Mouse (Mus musculus): ENCODE results near the gene Pde6g.
"Not testable (repeated sequence)": the region's sequence is repeated elsewhere in the genome, so short reads cannot be mapped to it uniquely, and the experiment has no call there.

Gene Pde6g

DNA sequence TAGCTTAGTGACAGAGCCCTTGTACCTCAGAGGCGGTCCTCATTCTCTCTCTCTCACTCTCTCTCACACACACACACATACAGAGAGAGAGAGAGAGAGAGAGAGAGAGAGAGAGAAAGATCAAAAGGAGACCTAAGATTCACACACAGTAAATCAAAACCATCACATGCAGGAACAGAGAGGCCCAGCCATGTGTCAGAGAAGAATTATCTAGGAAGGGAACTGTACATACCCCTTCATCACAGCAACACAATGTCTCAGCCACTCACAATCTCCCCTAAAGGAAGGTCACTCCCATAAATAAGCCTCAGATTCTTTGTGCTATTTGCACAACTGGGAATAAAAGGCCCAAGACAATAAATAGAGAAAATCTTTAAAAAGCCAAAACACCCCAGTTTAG lies 34.7 kb downstream of the Pde6g start:
- no peak for DNase-seq

DNA sequence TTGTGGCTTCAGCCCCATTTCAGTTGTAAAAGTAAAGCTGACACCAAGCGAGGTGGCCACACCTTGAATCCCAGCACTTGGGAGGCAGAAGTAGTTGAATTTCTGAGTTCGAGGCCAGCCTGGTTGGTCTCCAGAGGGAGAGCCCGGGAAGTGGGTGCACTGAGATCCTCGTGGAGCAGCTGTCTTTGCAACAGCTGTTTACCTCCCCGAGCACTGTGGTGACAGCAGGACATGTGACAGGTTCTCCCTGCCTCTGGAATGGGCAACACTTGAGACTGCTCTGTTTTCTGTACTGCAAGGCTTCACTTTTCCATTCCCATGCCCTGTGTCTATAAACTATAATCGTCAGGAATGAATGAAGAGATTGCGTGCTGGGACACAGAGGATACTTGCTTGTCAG lies 35.4 kb downstream of the Pde6g start:
- no peak for DNase-seq

DNA sequence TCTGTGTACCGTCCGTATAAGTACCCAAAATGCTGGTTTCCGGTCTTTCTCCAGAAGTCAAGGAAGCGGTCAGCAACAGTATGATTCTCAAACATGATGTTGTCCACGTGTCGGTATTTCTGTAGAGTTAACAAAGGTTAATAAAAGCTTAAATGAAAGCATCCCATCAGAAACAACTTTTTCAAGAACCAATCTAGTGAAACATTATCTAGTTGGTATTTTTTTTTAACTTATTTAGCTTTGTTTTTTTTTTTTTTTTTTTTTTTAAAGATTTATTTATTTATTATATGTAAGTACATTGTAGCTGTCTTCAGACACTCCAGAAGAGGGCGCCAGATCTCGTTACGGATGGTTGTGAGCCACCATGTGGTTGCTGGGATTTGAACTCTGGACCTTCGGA lies 39.7 kb downstream of the Pde6g start:
- not testable (repeated sequence) for DNase-seq

DNA sequence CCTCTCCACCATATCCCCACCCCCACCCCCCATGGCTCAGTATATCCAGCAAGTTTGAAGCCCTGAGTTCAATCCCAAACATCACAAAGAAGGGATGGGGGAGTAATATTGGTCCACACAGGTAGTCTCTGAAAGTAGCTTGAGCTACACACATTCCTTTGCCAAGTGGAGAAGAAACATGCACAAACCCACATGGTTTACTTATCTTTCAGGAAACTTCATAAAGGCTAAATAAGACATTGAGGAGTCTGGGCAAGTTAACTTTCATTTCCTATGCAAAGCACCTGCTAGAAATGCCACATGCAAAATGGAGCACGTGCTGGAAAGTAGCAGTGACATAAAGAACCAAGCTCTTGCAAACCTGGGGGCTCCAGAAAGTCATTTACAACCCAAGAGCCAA lies 46.9 kb downstream of the Pde6g start:
- DNase-seq: no peak

DNA sequence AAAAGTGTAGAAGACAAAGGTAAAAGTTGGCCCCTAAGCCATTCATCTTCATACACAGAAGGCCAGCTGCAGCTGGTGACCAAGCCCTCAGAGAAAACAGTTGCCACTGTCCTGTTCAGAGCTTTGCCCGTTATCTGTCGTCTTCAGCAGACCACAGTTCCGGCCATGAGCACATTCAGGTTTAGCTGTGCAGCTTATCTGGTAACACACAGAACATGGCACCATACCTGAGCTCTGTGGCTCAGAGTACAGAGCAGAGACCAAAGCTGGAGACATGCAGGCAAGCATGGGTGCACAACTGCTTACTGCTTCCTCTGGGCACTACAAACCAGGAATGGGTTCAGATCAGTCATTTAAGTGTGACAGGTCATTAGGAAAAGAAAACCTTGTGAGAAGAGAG lies 47.4 kb downstream of the Pde6g start:
- no peak for DNase-seq

DNA sequence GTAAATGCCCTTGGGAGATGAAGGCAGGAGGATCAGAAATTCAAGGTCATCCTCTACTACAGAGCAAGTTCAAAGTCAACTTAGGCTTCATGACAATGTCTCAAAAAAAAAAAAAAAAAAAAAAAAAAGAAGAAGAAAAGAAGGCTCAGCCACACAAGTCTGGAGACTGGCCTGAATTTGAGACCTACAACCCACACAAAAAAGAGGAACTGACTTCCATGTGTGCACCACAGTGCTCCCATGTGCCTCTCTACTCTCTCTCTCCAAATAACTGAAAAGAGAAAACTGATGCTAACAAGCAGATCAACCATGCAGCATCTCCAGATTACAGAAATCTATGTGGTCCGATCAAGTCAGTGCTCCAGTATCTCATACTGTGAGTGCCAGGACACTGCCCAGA lies 48.5 kb downstream of the Pde6g start:
- no peak for DNase-seq

DNA sequence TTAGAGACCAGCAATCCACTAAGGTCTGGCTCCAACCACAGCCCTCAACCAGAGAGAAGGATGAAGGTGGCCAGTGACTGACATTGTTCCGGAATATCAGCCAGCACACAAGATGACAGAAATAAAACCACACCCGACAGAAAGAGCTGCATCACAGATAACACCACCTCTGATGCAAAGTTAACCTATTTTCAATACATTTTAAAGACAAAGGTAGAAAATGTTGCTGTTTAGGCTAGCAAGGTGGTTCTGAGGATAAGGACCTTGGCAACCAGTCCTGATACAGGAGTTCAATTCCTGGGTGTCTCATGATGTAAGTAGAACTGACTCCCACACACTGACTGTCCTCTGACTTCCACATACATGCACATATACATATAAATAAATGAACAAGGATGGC lies 54.0 kb downstream of the Pde6g start:
- DNase-seq: no peak
